Mouse (Mus musculus): ENCODE results near the gene Ogfod1.

DNA sequence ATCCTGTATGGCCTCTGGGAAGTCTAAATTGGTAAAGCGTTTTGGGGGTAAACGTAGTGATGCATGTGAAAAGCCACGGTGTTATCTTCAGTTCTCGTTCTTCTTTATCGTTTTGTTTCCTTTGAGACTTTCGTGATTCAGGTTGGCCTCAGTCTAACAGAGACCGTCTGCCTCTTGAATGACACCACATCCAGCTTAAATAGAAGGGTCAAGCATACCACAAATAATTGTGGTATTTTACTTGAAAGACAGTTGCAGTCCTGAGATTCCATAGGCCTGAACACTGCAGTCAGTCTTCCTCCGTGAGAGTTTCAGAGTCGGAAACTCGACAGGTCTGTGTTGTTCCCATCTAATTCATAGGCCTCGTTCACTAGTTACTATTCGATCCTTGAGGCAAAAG is 15.7 kb downstream of the Ogfod1 start:
- TF ChIP-seq CTCF (IDR thresholded peaks at IDR 0.05), result no peak
- TF ChIP-seq POLR2A (IDR thresholded peaks at IDR 0.05; ENCODE audit: insufficient read depth, low read depth, low read length), result no peak

Measured in heart, adult 2 months (tissue).